Mouse (Mus musculus) CD8-positive naive resting alpha-beta T cell, adult 2 months (primary cell): ENCODE measurements around the gene Tmc6.

Experiments used
- DNase-seq, 2 experiments: peaks; one replicate each; pipeline ENCODE4 v3.0.0; 2022; ENCODE audit warnings: low read depth in 2 of 2, low spot score in 2 of 2

Tmc6 gene

GRCm38 (mm10) chr11:117782705-117783034 lies 672 bp upstream of the Tmc6 start:
- DNase-seq: no peak

GRCm38 (mm10) chr11:117781199-117781821 lies 688 bp downstream of the Tmc6 start:
- peak in 1 of 2 experiments; percentile 44 for DNase-seq

GRCm38 (mm10) chr11:117780582-117781111 lies 1.4 kb downstream of the Tmc6 start:
- DNase-seq: peak; percentile 88 to 91

- no peak for DNase-seq
Observed at GRCm38 (mm10) chr11:117780199-117780515, 1.8 kb downstream of the Tmc6 start.

GRCm38 (mm10) chr11:117779434-117780198 lies 2.4 kb downstream of the Tmc6 start:
- no peak for DNase-seq

- no peak for DNase-seq
Observed at GRCm38 (mm10) chr11:117778851-117779433, 3.1 kb downstream of the Tmc6 start.

GRCm38 (mm10) chr11:117778031-117778430 lies 4.0 kb downstream of the Tmc6 start:
- DNase-seq: no peak

GRCm38 (mm10) chr11:117777111-117777510 lies 4.9 kb downstream of the Tmc6 start:
- peak; percentile 49 to 57 for DNase-seq

- no peak for DNase-seq
Observed at GRCm38 (mm10) chr11:117776085-117776792, 5.8 kb downstream of the Tmc6 start.

- no peak for DNase-seq
Observed at GRCm38 (mm10) chr11:117775540-117775939, 6.5 kb downstream of the Tmc6 start.

GRCm38 (mm10) chr11:117774925-117775324 lies 7.1 kb downstream of the Tmc6 start:
- no peak for DNase-seq

- DNase-seq: no peak
Observed at GRCm38 (mm10) chr11:117772352-117772751, 9.6 kb downstream of the Tmc6 start.

- no peak for DNase-seq
Observed at GRCm38 (mm10) chr11:117770407-117770806, 11.6 kb downstream of the Tmc6 start.

GRCm38 (mm10) chr11:117769683-117770047 lies 12.3 kb downstream of the Tmc6 start:
- no peak for DNase-seq

GRCm38 (mm10) chr11:117768725-117769682 lies 13.0 kb downstream of the Tmc6 start:
- DNase-seq: no peak

- no peak for DNase-seq
Observed at GRCm38 (mm10) chr11:117766275-117766674, 15.7 kb downstream of the Tmc6 start.

- DNase-seq: no peak
Observed at GRCm38 (mm10) chr11:117765361-117765760, 16.6 kb downstream of the Tmc6 start.

GRCm38 (mm10) chr11:117764319-117764718 lies 17.7 kb downstream of the Tmc6 start:
- DNase-seq: no peak

- no peak for DNase-seq
Observed at GRCm38 (mm10) chr11:117762246-117762645, 19.8 kb downstream of the Tmc6 start.

- no peak for DNase-seq
Observed at GRCm38 (mm10) chr11:117761801-117762200, 20.2 kb downstream of the Tmc6 start.
